Mouse (Mus musculus) small intestine, adult 2 months (tissue): ENCODE results near the gene Ccl12.

Source experiments
- CTCF ChIP-seq: fragments of 200-500 bp; IDR thresholded peaks from 2 replicates; pipeline ENCODE4 v1.5.1; 2012; ENCODE audit warnings: low read depth, mild to moderate bottlenecking, control low read depth, inconsistent platforms, low read length, moderate library complexity, mixed read lengths; ENCODE audit not compliant: insufficient replicate concordance, insufficient read length; ENCODE audit errors: extremely low read depth
- POLR2A ChIP-seq: fragments of 200-500 bp; IDR thresholded peaks from 2 replicates; pipeline ENCODE4 v1.6.1; 2012; ENCODE audit warnings: low read depth, mild to moderate bottlenecking, control low read depth, inconsistent platforms, low read length, moderate library complexity

GRCm38 (mm10) chr11:82062226-82062625 is 39.4 kb upstream of the Ccl12 start:
- no peak for TF ChIP-seq POLR2A
- TF ChIP-seq CTCF, result no peak
